Mouse (Mus musculus) liver, adult 2 months (tissue): ENCODE results near the gene Fry.

ENCODE experiments used
- CTCF ChIP-seq: fragments of 200-500 bp; IDR thresholded peaks from 2 replicates; pipeline ENCODE4 v1.5.1; 2011; ENCODE audit warnings: low read depth, low read length, control low read depth
- POLR2A ChIP-seq: fragments of 200-500 bp; IDR thresholded peaks from 2 replicates; pipeline ENCODE4 v1.6.1; 2011; ENCODE audit warnings: low read length, control low read depth; ENCODE audit not compliant: insufficient read depth; ENCODE audit errors: extremely low read depth

DNA sequence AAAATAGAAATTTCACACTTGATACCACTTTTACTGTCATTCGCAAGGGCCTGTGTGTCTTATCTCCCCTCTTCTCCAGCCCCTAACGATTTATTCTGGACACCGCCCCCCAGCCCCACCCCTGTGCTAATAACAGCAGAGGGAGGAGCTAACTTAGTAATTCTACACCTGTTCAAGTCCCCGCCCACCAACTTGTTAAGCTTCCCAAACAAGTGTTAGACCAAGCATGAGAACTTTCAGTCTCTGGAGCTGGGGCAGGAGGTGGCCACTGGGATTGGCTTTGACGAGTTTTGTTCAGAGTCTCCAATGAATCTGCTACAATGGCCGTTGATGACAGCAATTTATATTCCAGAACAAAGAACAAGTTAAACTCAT is 77.8 kb downstream of the Fry start:
- TF ChIP-seq CTCF, result no peak
- TF ChIP-seq POLR2A, result no peak
